Mouse (Mus musculus) midbrain, embryonic 14.5 days (tissue): ENCODE data around the gene Ogg1. TPM values are rescaled to one million over a fixed set of nuclear protein-coding genes. Genes with fewer than 3 reads are reported as not detected.
A peak's percentile ranks its signal among the peaks of the same experiment; 100 is the strongest.

Source experiments
- ATAC-seq: fragments of 200-750 bp; cut with Nextera tagmentation; 2 replicates; pipeline ENCODE4 v1.8.0; 2017; ENCODE audit warnings: moderate number of reproducible peaks, moderate library complexity; ENCODE audit not compliant: low FRiP score, low TSS enrichment
- DNase-seq: peaks from one replicate; pipeline ENCODE4 v3.0.0-alpha.2; 2015
- H3K27ac ChIP-seq: fragments of 300-500 bp; sonication (generic); replicated peaks from 2 replicates; pipeline ENCODE4 v1.5.1; 2014; ENCODE audit warnings: mild to moderate bottlenecking, low read depth, low read length, moderate library complexity
- H3K27me3 ChIP-seq: fragments of 300-500 bp; sonication (generic); 2 replicates; pipeline ENCODE4 v1.6.1; 2014; ENCODE audit warnings: low read length, control low read depth, mixed read lengths; ENCODE audit not compliant: control insufficient read depth, insufficient read depth
- H3K36me3 ChIP-seq: fragments of 300-500 bp; sonication (generic); 2 replicates; pipeline ENCODE4 v1.6.1; 2014; ENCODE audit warnings: low read length, control low read depth; ENCODE audit not compliant: control insufficient read depth, insufficient read depth
- H3K4me1 ChIP-seq: fragments of 300-500 bp; sonication (generic); 2 replicates; pipeline ENCODE4 v1.6.1; 2014; ENCODE audit warnings: mild to moderate bottlenecking, antibody characterized with exemption, low read length, control low read depth; ENCODE audit not compliant: control insufficient read depth, insufficient read depth
- H3K4me2 ChIP-seq: fragments of 300-500 bp; sonication (generic); 2 replicates; pipeline ENCODE4 v1.6.1; 2014; ENCODE audit warnings: mild to moderate bottlenecking, low read length, moderate library complexity
- H3K4me3 ChIP-seq: fragments of 300-500 bp; sonication (generic); replicated peaks from 2 replicates; pipeline ENCODE4 v1.5.1; 2014; ENCODE audit warnings: low read depth, low read length
- H3K9ac ChIP-seq: fragments of 300-500 bp; sonication (generic); replicated peaks from 2 replicates; pipeline ENCODE4 v1.6.1; 2014; ENCODE audit warnings: mild to moderate bottlenecking, low read length, moderate library complexity
- H3K9me3 ChIP-seq: fragments of 300-500 bp; sonication (generic); 2 replicates; pipeline ENCODE4 v1.6.1; 2016; ENCODE audit warnings: low read length, control low read depth, mixed read lengths; ENCODE audit not compliant: control insufficient read depth
- WGBS: fragments of 180-500 bp; shearing (Covaris S2); extraction: QIAGEN DNeasy Blood & Tissue Kit; methylation state at CpG from one replicate; pipeline ENCODE4 v1.1.7; 2014; 5-methylcytosine and 5-hydroxymethylcytosine counted together
- polyA plus RNA-seq: library from polyadenylated mRNA; unstranded; fragments of >200 nt; fragmentation: Nextera tagmentation; extraction: Ambion mirVana; gene quantifications from 2 replicates; pipeline ENCODE4 v1.2.1, GENCODE M21; 2014

Gene Ogg1
- polyA plus RNA-seq, 1 experiment from 2014 or later = 9.8 TPM

DNA sequence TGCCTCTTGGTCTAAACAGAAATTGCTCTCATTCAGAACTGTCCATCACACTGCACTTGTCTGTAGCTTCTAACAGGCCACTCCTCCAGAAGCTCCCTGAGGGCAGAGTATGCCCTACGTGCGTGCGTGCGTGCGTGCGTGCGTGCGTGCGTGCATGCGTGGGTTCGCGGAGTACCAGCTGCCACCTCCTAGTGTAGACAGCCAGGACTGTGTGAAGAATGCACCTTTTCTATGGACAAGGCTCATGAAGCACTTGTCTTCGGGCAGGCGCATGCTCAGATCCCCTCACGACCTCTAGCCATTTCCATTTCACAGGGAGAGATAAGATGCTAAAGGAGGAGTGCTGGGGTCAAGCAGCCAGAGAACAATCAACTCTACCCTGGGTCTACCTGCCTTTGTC, 37.4 kb upstream of the Ogg1 start:
- H3K9ac ChIP-seq = no peak overlapping the region
- no peak for DNase-seq
- no peaks in the 10 kb centered on the region for H3K4me1 ChIP-seq
- 91% methylated on average over 15 of the region's 15 CpGs for WGBS
- no peaks in the 10 kb centered on the region for H3K36me3 ChIP-seq
- H3K9me3 ChIP-seq = no peaks in the 10 kb centered on the region
- no peak overlapping the region for H3K4me3 ChIP-seq
- H3K27me3 ChIP-seq = 0 out of 2 replicates have a peak, but pooled peaks cover 3% of the 10 kb centered on the region
- no peak overlapping the region for H3K4me2 ChIP-seq
- no peak overlapping the region for H3K27ac ChIP-seq
- no peak for ATAC-seq

DNA sequence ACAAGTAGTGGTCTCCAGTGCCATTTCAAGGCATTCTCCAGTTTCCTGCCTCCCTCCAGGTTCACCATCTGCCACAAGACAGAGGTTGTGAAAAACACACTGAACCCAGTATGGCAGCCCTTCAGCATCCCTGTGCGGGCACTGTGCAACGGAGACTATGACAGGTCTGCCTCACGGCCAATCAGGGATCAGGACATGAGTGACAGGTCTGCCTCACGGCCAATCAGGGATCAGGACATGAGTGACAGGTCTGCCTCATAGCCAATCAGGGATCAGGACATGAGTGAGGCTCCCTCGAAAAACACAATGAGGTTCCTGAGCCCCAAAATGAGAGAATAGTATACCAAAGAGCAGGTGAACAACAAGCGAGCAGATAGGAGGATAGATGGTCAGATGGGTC, 36.4 kb upstream of the Ogg1 start:
- DNase-seq (no peak), ATAC-seq (no peak)
- H3K4me2 ChIP-seq = no peak overlapping the region
- H3K36me3 ChIP-seq = no peaks in the 10 kb centered on the region
- no peak overlapping the region for H3K9ac ChIP-seq
- H3K4me1 ChIP-seq = no peaks in the 10 kb centered on the region
- H3K9me3 ChIP-seq = no peaks in the 10 kb centered on the region
- H3K27me3 ChIP-seq = no peaks in the 10 kb centered on the region
- 76% methylated on average over 6 of the region's 6 CpGs for WGBS
- H3K27ac ChIP-seq = no peak overlapping the region
- no peak overlapping the region for H3K4me3 ChIP-seq

DNA sequence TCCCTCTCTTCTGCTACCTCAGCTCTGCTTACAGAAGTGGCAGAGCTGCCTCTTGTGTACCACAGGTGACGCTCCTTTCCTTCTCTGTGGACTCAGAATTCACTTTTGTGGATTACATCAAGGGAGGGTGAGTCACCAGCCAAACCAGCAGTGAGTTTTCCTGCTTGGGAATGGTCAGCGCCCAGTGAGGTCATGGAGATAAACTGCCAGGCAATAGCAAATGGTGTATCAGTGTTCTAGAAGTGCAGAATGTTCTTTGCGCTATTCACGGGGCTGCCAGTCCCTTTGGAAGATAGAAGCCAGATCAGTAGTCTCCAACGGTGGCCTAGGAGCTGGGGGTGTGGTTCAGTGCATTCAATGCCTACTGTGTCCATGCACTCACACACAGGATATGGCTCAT, 33.8 kb upstream of the Ogg1 start:
- H3K4me3 ChIP-seq = no peak overlapping the region
- no peak overlapping the region for H3K27ac ChIP-seq
- H3K27me3 ChIP-seq = no peaks in the 10 kb centered on the region
- no peaks in the 10 kb centered on the region for H3K36me3 ChIP-seq
- DNase-seq (no peak), ATAC-seq (no peak)
- WGBS = 76% methylated on average over 5 of the region's 5 CpGs
- H3K4me1 ChIP-seq = no peaks in the 10 kb centered on the region
- no peaks in the 10 kb centered on the region for H3K9me3 ChIP-seq
- H3K9ac ChIP-seq = no peak overlapping the region
- H3K4me2 ChIP-seq = no peak overlapping the region

- WGBS = 86% methylated on average over 2 of the region's 2 CpGs
- no peak for ATAC-seq
- no peak overlapping the region for H3K27ac ChIP-seq
- no peaks in the 10 kb centered on the region for H3K27me3 ChIP-seq
- H3K4me2 ChIP-seq = no peak overlapping the region
- no peak overlapping the region for H3K4me3 ChIP-seq
- H3K36me3 ChIP-seq = no peaks in the 10 kb centered on the region
- no peaks in the 10 kb centered on the region for H3K9me3 ChIP-seq
- DNase-seq = no peak
- H3K9ac ChIP-seq = no peak overlapping the region
- no peaks in the 10 kb centered on the region for H3K4me1 ChIP-seq
These were observed 30.7 kb upstream of the Ogg1 start for GRCm38 (mm10) chr6:113296046-113296445.

GRCm38 (mm10) chr6:113296639-113297038, 30.1 kb upstream of the Ogg1 start:
- H3K9me3 ChIP-seq = no peaks in the 10 kb centered on the region
- ATAC-seq (no peak), DNase-seq (no peak)
- no peak overlapping the region for H3K4me2 ChIP-seq
- H3K4me1 ChIP-seq = no peaks in the 10 kb centered on the region
- 78% methylated on average over 4 of the region's 4 CpGs for WGBS
- H3K27ac ChIP-seq = no peak overlapping the region
- H3K36me3 ChIP-seq = no peaks in the 10 kb centered on the region
- H3K9ac ChIP-seq = no peak overlapping the region
- no peaks in the 10 kb centered on the region for H3K27me3 ChIP-seq
- H3K4me3 ChIP-seq = no peak overlapping the region

GRCm38 (mm10) chr6:113301350-113301749, 25.4 kb upstream of the Ogg1 start:
- WGBS = 81% methylated on average over 5 of the region's 5 CpGs
- DNase-seq (no peak), ATAC-seq (no peak)
- Histone ChIP-seq H3K36me3 (no peaks in the 10 kb centered on the region), H3K9me3 (no peaks in the 10 kb centered on the region), H3K4me2 (no peak overlapping the region), H3K4me1 (no peaks in the 10 kb centered on the region), H3K4me3 (no peak overlapping the region), H3K27me3 (no peaks in the 10 kb centered on the region), H3K27ac (no peak overlapping the region), H3K9ac (no peak overlapping the region)

DNA sequence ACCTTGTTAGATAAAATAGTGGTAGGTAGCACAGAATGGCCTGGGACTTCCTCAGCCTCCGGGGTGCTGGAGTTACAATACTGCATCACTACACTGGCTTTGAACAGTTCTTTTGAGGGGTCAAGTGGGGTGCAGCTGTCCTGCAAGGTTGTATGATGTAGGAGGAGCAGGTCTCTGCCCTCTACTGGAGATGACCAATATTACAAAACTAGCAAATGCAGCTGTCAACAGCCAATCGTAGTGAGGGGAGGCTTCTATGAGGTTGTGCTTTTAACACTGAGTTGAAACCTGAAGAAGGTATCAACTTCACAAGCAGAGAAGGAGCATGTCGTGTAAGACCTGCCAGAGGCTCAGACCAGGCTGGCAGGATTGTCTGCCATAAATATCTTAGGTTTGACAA, 24.5 kb upstream of the Ogg1 start:
- Histone ChIP-seq H3K4me2 (no peak overlapping the region), H3K27ac (no peak overlapping the region), H3K4me3 (no peak overlapping the region), H3K9me3 (no peaks in the 10 kb centered on the region), H3K4me1 (no peaks in the 10 kb centered on the region), H3K36me3 (no peaks in the 10 kb centered on the region), H3K9ac (no peak overlapping the region), H3K27me3 (no peaks in the 10 kb centered on the region)
- ATAC-seq = no peak
- WGBS = 28% methylated on average over 3 of the region's 3 CpGs
- DNase-seq = peak; percentile 62

DNA sequence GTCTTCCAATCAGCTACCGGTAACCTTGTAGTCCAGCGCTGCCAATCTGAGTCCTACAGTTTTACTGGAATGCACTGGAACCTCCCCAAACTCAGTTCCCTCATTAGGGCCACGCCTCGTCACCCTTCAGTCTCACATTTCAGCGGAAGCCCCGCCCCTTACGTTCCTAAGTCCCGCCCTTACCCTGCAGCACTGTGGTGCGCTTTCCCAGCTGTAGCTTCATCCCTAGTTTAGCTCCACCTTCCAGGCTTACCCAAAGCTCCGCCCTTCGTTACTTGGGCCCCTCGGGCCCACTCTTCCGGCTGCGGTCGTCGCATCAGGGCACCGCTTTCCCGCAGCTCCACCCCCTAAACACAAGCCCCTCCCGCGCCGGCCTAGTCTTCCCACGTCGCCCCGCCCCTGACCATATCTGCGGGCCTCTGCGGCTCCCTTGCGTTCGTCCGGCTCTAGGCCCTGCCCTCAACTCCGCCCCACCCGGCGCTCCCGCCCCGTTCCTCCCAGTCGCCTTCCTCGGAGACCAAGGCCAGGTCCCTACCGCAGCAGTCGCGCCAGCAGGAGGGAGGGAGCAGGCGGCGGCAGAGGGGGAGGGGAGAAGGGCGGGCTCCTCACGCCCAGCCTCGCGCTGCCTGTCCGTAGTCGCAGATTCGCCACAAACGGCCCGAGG, 20.3 kb upstream of the Ogg1 start:
- Histone ChIP-seq H3K36me3 (peaks cover 15% of the 10 kb centered on the region), H3K9me3 (no peaks in the 10 kb centered on the region), H3K27me3 (no peaks in the 10 kb centered on the region), H3K4me1 (peaks cover 11% of the 10 kb centered on the region), H3K4me2 (peak overlapping the region; percentile 98), H3K9ac (peak overlapping the region; percentile 92), H3K4me3 (peak overlapping the region; percentile 96), H3K27ac (peak overlapping the region; percentile 98)
- ATAC-seq = peak; percentile 96
- DNase-seq = peak; percentile 98
- WGBS = under 1% methylated on average over 49 of the region's 50 CpGs

GRCm38 (mm10) chr6:113306986-113307349, 19.8 kb upstream of the Ogg1 start, which contains the start of gene Brpf1:
Gene Brpf1 (plus strand): TSS chr6:113307137.
- Histone ChIP-seq H3K27ac (peak within 1 kb of the TSS; percentile 98), H3K4me3 (peak within 1 kb of the TSS; percentile 96), H3K4me2 (peak within 1 kb of the TSS; percentile 98), H3K36me3 (peaks cover 15% of the 10 kb centered on the region), H3K4me1 (peaks cover 11% of the 10 kb centered on the region), H3K9ac (peak within 1 kb of the TSS; percentile 92), H3K27me3 (no peaks in the 10 kb centered on the region), H3K9me3 (no peaks in the 10 kb centered on the region)
- DNase-seq (no peak), ATAC-seq (peak; percentile 70)
- WGBS = under 1% methylated on average over 32 of the region's 32 CpGs
